Mouse (Mus musculus) embryonic facial prominence, embryonic 11.5 days (tissue): Measurements from ENCODE around the gene Slc22a20. TPM values are rescaled to one million over a fixed set of nuclear protein-coding genes. Genes with fewer than 3 reads are reported as not detected.

ENCODE experiments used
- ATAC-seq: fragments of 200-750 bp; cut with Nextera tagmentation; replicated peaks from 2 replicates; pipeline ENCODE4 v1.8.0; 2017; ENCODE audit warnings: low read depth; ENCODE audit not compliant: insufficient number of reproducible peaks, low FRiP score, low TSS enrichment
- DNase-seq: peaks from one replicate; pipeline ENCODE4 v3.0.0-alpha.2; 2015; ENCODE audit warnings: low spot score
- H3K27ac ChIP-seq: fragments of 300-500 bp; sonication (generic); replicated peaks from 2 replicates; pipeline ENCODE4 v1.5.1; 2014; ENCODE audit warnings: mild to moderate bottlenecking, low read depth, low read length, control low read depth
- H3K27me3 ChIP-seq: fragments of 300-500 bp; sonication (generic); 2 replicates; pipeline ENCODE4 v1.6.1; 2014; ENCODE audit warnings: mild to moderate bottlenecking, low read length, moderate library complexity, mixed read lengths; ENCODE audit not compliant: control insufficient read depth, insufficient read depth
- H3K36me3 ChIP-seq: fragments of 300-500 bp; sonication (generic); replicated peaks from 2 replicates; pipeline ENCODE4 v1.6.1; 2014; ENCODE audit warnings: low read depth, mild to moderate bottlenecking, low read length, moderate library complexity, mixed read lengths; ENCODE audit not compliant: control insufficient read depth, insufficient read depth
- H3K4me1 ChIP-seq: fragments of 300-500 bp; sonication (generic); 2 replicates; pipeline ENCODE4 v1.6.1; 2014; ENCODE audit warnings: low read length, mixed read lengths; ENCODE audit not compliant: control insufficient read depth, insufficient read depth
- H3K4me2 ChIP-seq: fragments of 300-500 bp; sonication (generic); 2 replicates; pipeline ENCODE4 v1.6.1; 2014; ENCODE audit warnings: low read depth, mild to moderate bottlenecking, control low read depth, low read length, moderate library complexity
- H3K4me3 ChIP-seq: fragments of 300-500 bp; sonication (generic); 2 replicates; pipeline ENCODE4 v1.5.1; 2014; ENCODE audit warnings: low read depth, low read length, control low read depth
- H3K9ac ChIP-seq: fragments of 300-500 bp; sonication (generic); replicated peaks from 2 replicates; pipeline ENCODE4 v1.6.1; 2014; ENCODE audit warnings: mild to moderate bottlenecking, control low read depth, low read length
- H3K9me3 ChIP-seq: fragments of 300-500 bp; sonication (generic); replicated peaks from 2 replicates; pipeline ENCODE4 v1.6.1; 2016; ENCODE audit warnings: mild to moderate bottlenecking, low read length, inconsistent platforms, mixed read lengths; ENCODE audit not compliant: control insufficient read depth
- WGBS: fragments of 180-500 bp; shearing (Covaris S2); extraction: QIAGEN DNeasy Blood & Tissue Kit; methylation state at CpG from one replicate; pipeline ENCODE4 v1.1.7; 2014; 5-methylcytosine and 5-hydroxymethylcytosine counted together
- polyA plus RNA-seq: library from polyadenylated mRNA; unstranded; fragments of >200 nt; fragmentation: Nextera tagmentation; extraction: Ambion mirVana; gene quantifications from 2 replicates; pipeline ENCODE4 v1.2.1, GENCODE M21; 2014

The Slc22a20 gene
- polyA plus RNA-seq, 1 experiment from 2014 or later, result not detected

- Histone ChIP-seq H3K4me3 (no peak overlapping the region), H3K9me3 (no peaks in the 10 kb centered on the region), H3K4me2 (no peak overlapping the region), H3K27ac (no peak overlapping the region), H3K27me3 (no peaks in the 10 kb centered on the region), H3K4me1 (no peaks in the 10 kb centered on the region), H3K36me3 (no peaks in the 10 kb centered on the region; the same call in none of the 2 replicates), H3K9ac (no peak overlapping the region)
- 78% methylated on average over 21 of the region's 21 CpGs for WGBS
- ATAC-seq (no peak), DNase-seq (no peak)
Observed at GRCm38 (mm10) chr19:5937095-5937835, 48.7 kb downstream of the Slc22a20 start.

- Histone ChIP-seq H3K4me1 (no peaks in the 10 kb centered on the region), H3K36me3 (no peaks in the 10 kb centered on the region; the same call in 1 of the 2 replicates), H3K9ac (no peak overlapping the region), H3K4me3 (no peak overlapping the region), H3K27me3 (no peaks in the 10 kb centered on the region), H3K4me2 (no peak overlapping the region), H3K27ac (no peak overlapping the region), H3K9me3 (no peaks in the 10 kb centered on the region)
- DNase-seq (no peak), ATAC-seq (no peak)
- 75% methylated on average over 5 of the region's 5 CpGs for WGBS
Observed at GRCm38 (mm10) chr19:5935691-5936090, 50.3 kb downstream of the Slc22a20 start.

- no peaks in the 10 kb centered on the region for H3K27me3 ChIP-seq
- H3K4me3 ChIP-seq, result no peak overlapping the region
- H3K27ac ChIP-seq, result no peak overlapping the region
- H3K4me2 ChIP-seq, result no peak overlapping the region
- ATAC-seq (0 out of 2 replicates have a peak, but pooled peaks have one; percentile 34), DNase-seq (no peak)
- WGBS, result 55% methylated on average over 3 of the region's 3 CpGs
- H3K9ac ChIP-seq, result no peak overlapping the region
- H3K9me3 ChIP-seq, result no peaks in the 10 kb centered on the region
- H3K4me1 ChIP-seq, result no peaks in the 10 kb centered on the region
- H3K36me3 ChIP-seq, result no peaks in the 10 kb centered on the region; the same call in 1 of the 2 replicates
Observed at GRCm38 (mm10) chr19:5935266-5935665, 50.7 kb downstream of the Slc22a20 start.

GRCm38 (mm10) chr19:5929634-5930596 is 56.0 kb downstream of the Slc22a20 start:
- Histone ChIP-seq H3K4me1 (no peaks in the 10 kb centered on the region; the same call in 1 of the 2 replicates), H3K9me3 (no peaks in the 10 kb centered on the region), H3K4me2 (no peak overlapping the region), H3K4me3 (no peak overlapping the region), H3K27ac (no peak overlapping the region), H3K36me3 (no peaks in the 10 kb centered on the region), H3K9ac (no peak overlapping the region), H3K27me3 (peaks cover 4% of the 10 kb centered on the region; the same call in 1 of the 2 replicates)
- whole genome bisulfite sequencing, result 78% methylated on average over 14 of the region's 14 CpGs
- DNase-seq (no peak), ATAC-seq (no peak)

- Histone ChIP-seq H3K36me3 (no peaks in the 10 kb centered on the region), H3K27ac (no peak overlapping the region), H3K4me3 (no peak overlapping the region), H3K4me1 (no peaks in the 10 kb centered on the region; the same call in 1 of the 2 replicates), H3K4me2 (no peak overlapping the region), H3K9me3 (no peaks in the 10 kb centered on the region), H3K27me3 (peaks cover 4% of the 10 kb centered on the region; the same call in 1 of the 2 replicates), H3K9ac (no peak overlapping the region)
- DNase-seq (peak; percentile 25), ATAC-seq (no peak)
- WGBS, result 58% methylated on average over 3 of the region's 3 CpGs
Observed at GRCm38 (mm10) chr19:5928546-5928945, 57.4 kb downstream of the Slc22a20 start.

GRCm38 (mm10) chr19:5928104-5928503 is 57.8 kb downstream of the Slc22a20 start:
- WGBS, result 67% methylated on average over 6 of the region's 6 CpGs

GRCm38 (mm10) chr19:5927532-5927931 is 58.4 kb downstream of the Slc22a20 start:
- no peaks in the 10 kb centered on the region for H3K36me3 ChIP-seq
- no peaks in the 10 kb centered on the region; the same call in 1 of the 2 replicates for H3K4me1 ChIP-seq
- H3K27ac ChIP-seq, result no peak overlapping the region
- 60% methylated on average over 8 of the region's 8 CpGs for WGBS
- no peaks in the 10 kb centered on the region for H3K9me3 ChIP-seq
- no peak for ATAC-seq
- H3K27me3 ChIP-seq, result peaks cover 4% of the 10 kb centered on the region; the same call in 1 of the 2 replicates
- H3K4me2 ChIP-seq, result no peak overlapping the region
- no peak overlapping the region for H3K9ac ChIP-seq
- DNase-seq, result no peak
- no peak overlapping the region for H3K4me3 ChIP-seq

More at GRCm38 (mm10) chr19:5928104-5928503, 57.8 kb downstream of the Slc22a20 start:
- Histone ChIP-seq H3K36me3 (no peaks in the 10 kb centered on the region), H3K27ac (no peak overlapping the region), H3K9me3 (no peaks in the 10 kb centered on the region), H3K27me3 (peaks cover 4% of the 10 kb centered on the region; the same call in 1 of the 2 replicates), H3K4me2 (no peak overlapping the region), H3K4me3 (no peak overlapping the region), H3K4me1 (no peaks in the 10 kb centered on the region; the same call in 1 of the 2 replicates), H3K9ac (no peak overlapping the region)
- no peak for ATAC-seq
- DNase-seq, result no peak
